Mouse (Mus musculus) heart, postnatal 4 days (tissue): ENCODE measurements at regions not wholly inside any gene's neighbourhood (a gene's known extent, or its start where the extent isn't known, plus 50 kb on each side); places are given as distances from the start of the nearest gene placed in this dataset.

Source experiments
- DNase-seq: peaks from one replicate; pipeline ENCODE4 v3.0.0; 2021

- no peak for DNase-seq
These were observed 107.2 kb upstream of the Vangl1 start for GRCm38 (mm10) chr3:102311482-102312225.

- DNase-seq = no peak
These were observed 105.8 kb upstream of the Vangl1 start for GRCm38 (mm10) chr3:102310243-102310642.

- peak; percentile 80 for DNase-seq
These were observed 105.3 kb upstream of the Vangl1 start for GRCm38 (mm10) chr3:102309756-102310155.

GRCm38 (mm10) chr3:102307656-102308055 is 103.2 kb upstream of the Vangl1 start:
- DNase-seq = no peak

- no peak for DNase-seq
These were observed 87.9 kb upstream of the Vangl1 start for GRCm38 (mm10) chr3:102292385-102292784.

- DNase-seq = no peak
These were observed 77.5 kb upstream of the Vangl1 start for GRCm38 (mm10) chr3:102281983-102282382.

- DNase-seq = no peak
These were observed 72.3 kb upstream of the Vangl1 start for GRCm38 (mm10) chr3:102276758-102277157.

GRCm38 (mm10) chr3:102276283-102276682 is 71.8 kb upstream of the Vangl1 start:
- DNase-seq = no peak

- DNase-seq = peak; percentile 56
These were observed 70.9 kb upstream of the Vangl1 start for GRCm38 (mm10) chr3:102275256-102276022.

- DNase-seq = no peak
These were observed 66.3 kb upstream of the Vangl1 start for GRCm38 (mm10) chr3:102270779-102271178.

GRCm38 (mm10) chr3:102270257-102270656 is 65.8 kb upstream of the Vangl1 start:
- DNase-seq = no peak

- DNase-seq = no peak
These were observed 61.6 kb upstream of the Vangl1 start for GRCm38 (mm10) chr3:102266136-102266535.

- DNase-seq = no peak
These were observed 60.7 kb upstream of the Vangl1 start for GRCm38 (mm10) chr3:102265146-102265545.

- no peak for DNase-seq
These were observed 58.8 kb upstream of the Vangl1 start for GRCm38 (mm10) chr3:102263326-102263725.

GRCm38 (mm10) chr3:102262665-102263064 is 58.2 kb upstream of the Vangl1 start:
- no peak for DNase-seq

GRCm38 (mm10) chr3:102261517-102261916 is 57.0 kb upstream of the Vangl1 start:
- no peak for DNase-seq
